Mouse (Mus musculus) bone marrow macrophage, adult 2 months (primary cell): Measurements from ENCODE around the gene Dip2c.

Experiments used
- CTCF ChIP-seq: IDR thresholded peaks from 2 replicates; pipeline ENCODE4 v1.5.1; 2012; ENCODE audit warnings: low read depth, mild to moderate bottlenecking, low read length, moderate library complexity
- POLR2A ChIP-seq: IDR thresholded peaks from 2 replicates; pipeline ENCODE4 v1.6.1; 2012; ENCODE audit warnings: mild to moderate bottlenecking, low read depth, low read length, borderline replicate concordance

GRCm38 (mm10) chr13:9261748-9262147 lies 14.6 kb upstream of the Dip2c start:
- TF ChIP-seq POLR2A: no peak
- TF ChIP-seq CTCF: no peak
